Mouse (Mus musculus) gastrocnemius, adult 8-10 months (tissue): ENCODE data around the gene Gm4565. TPM values are rescaled to one million over a fixed set of nuclear protein-coding genes. Genes with fewer than 3 reads are reported as not detected.
"Not testable (repeated sequence)": the region's sequence is repeated elsewhere in the genome, so short reads cannot be mapped to it uniquely, and the experiment has no call there.

Source experiments
- DNase-seq, 2 experiments: peaks; one replicate each; pipeline ENCODE4 v3.0.0; 2022; ENCODE audit warnings: low spot score in 2 of 2
- total RNA-seq, 4 experiments: library from RNA; stranded (reverse); gene quantifications; 2 replicates each; pipeline ENCODE4 v1.2.4; 2022

The Gm4565 gene
- not detected for total RNA-seq

- not testable (repeated sequence) for DNase-seq
These were observed at the start of gene Gm4565 for GRCm38 (mm10) chr7:22588027-22588426. Gm4565 (minus strand) TSS chr7:22588127.

- DNase-seq, result not testable (repeated sequence)
These were observed 22.7 kb downstream of the Gm4565 start, which contains the start of gene Gm4201 for GRCm38 (mm10) chr7:22565243-22565642. Gm4201 (minus strand) TSS chr7:22565343.

DNA sequence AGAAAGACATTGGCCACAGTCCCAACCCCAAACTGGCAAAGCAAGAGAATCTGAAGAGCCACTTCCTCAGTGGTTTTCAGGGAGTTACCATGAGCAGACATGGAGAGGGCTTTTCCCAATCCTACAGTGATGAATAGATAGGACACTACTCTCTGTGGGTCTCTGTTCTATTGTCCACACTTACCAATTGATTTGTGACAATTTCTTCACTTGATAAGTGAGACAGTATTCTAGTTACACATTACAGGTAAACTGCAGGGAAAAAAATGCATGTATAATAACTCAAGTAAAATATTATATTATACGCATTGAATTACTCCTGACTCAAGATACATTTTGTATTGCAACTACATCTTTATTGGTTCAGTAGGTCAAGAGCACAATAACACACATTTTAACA is 53.1 kb downstream of the Gm4565 start, which contains the start of gene Gm8677:
Gene Gm8677, minus strand, starts transcription at position 101 of the 400 bp plus-strand sequence.
- not testable (repeated sequence) for DNase-seq

Other genes with a start within 250 kb of the Gm4565 start
- not detected for gene Gm8660, start 217.1 kb downstream of the Gm4565 start, total RNA-seq
- gene Vmn1r148, start 174.5 kb downstream of the Gm4565 start, total RNA-seq, result not detected
- gene Vmn1r149, start 149.9 kb downstream of the Gm4565 start, total RNA-seq, result not detected
- gene Gm10665, start 124.1 kb downstream of the Gm4565 start, total RNA-seq, result not detected
- gene Vmn1r151, start 88.4 kb downstream of the Gm4565 start, total RNA-seq, result not detected
- not detected for gene Vmn1r152, start 65.2 kb downstream of the Gm4565 start, total RNA-seq
- gene Gm8677, start 53.2 kb downstream of the Gm4565 start, total RNA-seq, result not detected
- gene Gm4201, start 22.8 kb downstream of the Gm4565 start, total RNA-seq, result not detected
- gene Vmn1r155, start 69.9 kb upstream of the Gm4565 start, total RNA-seq, result not detected
- not detected for gene Gm8693, start 104.2 kb upstream of the Gm4565 start, total RNA-seq
- gene Gm4567, start 131.6 kb upstream of the Gm4565 start, total RNA-seq, result not detected
- gene Vmn1r157, start 173.6 kb upstream of the Gm4565 start, total RNA-seq, result not detected
- gene Vmn1r158, start 202.7 kb upstream of the Gm4565 start, total RNA-seq, result not detected